8 mouse cellular contexts compared by ENCODE assay signal in genomic region chr5:111418202-111419120, GRCm38 (mm10). TPM values are rescaled to one million over a fixed set of nuclear protein-coding genes. Genes with fewer than 3 reads are reported as not detected.
A peak's percentile ranks its signal among the peaks of the same experiment; 100 is the strongest.
DNase-seq lines count a peak whose midpoint lies in the region; ATAC-seq and TF ChIP-seq lines count a peak whose summit lies in the region.

No protein-coding gene starts in this region.

- H3K4me3 ChIP-seq in lung, embryonic 16.5 days (ENCODE audit: low read length) = peak overlapping the region; percentile 80
- peak overlapping the region; percentile 93 for H3K4me3 ChIP-seq in embryonic facial prominence, embryonic 13.5 days
- peak overlapping the region; percentile 98 for H3K4me3 ChIP-seq in hindbrain, embryonic 11.5 days (ENCODE audit: low read depth, low read length)
- H3K4me3 ChIP-seq in liver, embryonic 14.5 days (ENCODE audit: insufficient read depth in 1 of 2, low read depth in 2 of 2, low read length in 2 of 2) = peak overlapping the region; percentile 24 to 51; a peak in 3 of 4 replicates
- H3K4me3 ChIP-seq in stomach, embryonic 14.5 days (ENCODE audit: low read depth, low read length) = peak overlapping the region; percentile 92

- WGBS in lung, embryonic 16.5 days = 2% methylated on average over 62 of the region's 63 CpGs
- 1% methylated on average over 63 of the region's 63 CpGs for WGBS in embryonic facial prominence, embryonic 13.5 days
- WGBS in hindbrain, embryonic 11.5 days = under 1% methylated on average over 63 of the region's 63 CpGs
- 4% methylated on average over 63 of the region's 63 CpGs for WGBS in liver, embryonic 14.5 days (ENCODE audit: insufficient replicate concordance)
- WGBS in stomach, embryonic 14.5 days = 3% methylated on average over 63 of the region's 63 CpGs

- no peak for TF ChIP-seq EP300 in liver, embryonic 14.5 days (IDR thresholded peaks at IDR 0.05; ENCODE audit: low read depth)

- H3K9me3 ChIP-seq in lung, embryonic 16.5 days (ENCODE audit: control insufficient read depth, low read length) = no peaks in the 10 kb centered on the region
- no peaks in the 10 kb centered on the region for H3K9me3 ChIP-seq in embryonic facial prominence, embryonic 13.5 days
- no peaks in the 10 kb centered on the region for H3K9me3 ChIP-seq in hindbrain, embryonic 11.5 days (ENCODE audit: control insufficient read depth, low read length)
- H3K9me3 ChIP-seq in liver, embryonic 14.5 days (ENCODE audit: control insufficient read depth, low read length) = no peaks in the 10 kb centered on the region
- no peaks in the 10 kb centered on the region for H3K9me3 ChIP-seq in stomach, embryonic 14.5 days (ENCODE audit: control insufficient read depth, low read depth, low read length)

- no peak for DNase-seq in lung, postnatal 14 days
- peak; percentile 70 for DNase-seq in hindbrain, embryonic 11.5 days (ENCODE audit: low spot score)
- no peak for DNase-seq in liver, embryonic 14.5 days (ENCODE audit: low read depth in 3 of 3, low spot score in 3 of 3)
- DNase-seq in spleen, postnatal 10 days (ENCODE audit: low spot score in 2 of 2) = no peak

- peaks cover 44% of the 10 kb centered on the region for H3K4me1 ChIP-seq in lung, embryonic 16.5 days (replicated peaks; ENCODE audit: control insufficient read depth, insufficient read depth, low read length)
- H3K4me1 ChIP-seq in embryonic facial prominence, embryonic 13.5 days = peaks cover 74% of the 10 kb centered on the region
- peaks cover 20% of the 10 kb centered on the region for H3K4me1 ChIP-seq in hindbrain, embryonic 11.5 days (replicated peaks; ENCODE audit: control insufficient read depth, insufficient read depth, low read length)
- no peaks in the 10 kb centered on the region for H3K4me1 ChIP-seq in liver, embryonic 14.5 days (replicated peaks; ENCODE audit: control insufficient read depth in 2 of 2, insufficient read depth in 2 of 2, low read length in 1 of 2)
- H3K4me1 ChIP-seq in stomach, embryonic 14.5 days (ENCODE audit: control insufficient read depth, insufficient read depth, low read length) = peaks cover 54% of the 10 kb centered on the region

- peaks cover 22% of the 10 kb centered on the region for H3K27me3 ChIP-seq in lung, embryonic 16.5 days (ENCODE audit: control insufficient read depth, insufficient read depth, low read depth, low read length)
- peaks cover 9% of the 10 kb centered on the region; the same call in 1 of the 2 replicates for H3K27me3 ChIP-seq in embryonic facial prominence, embryonic 13.5 days
- no peaks in the 10 kb centered on the region for H3K27me3 ChIP-seq in hindbrain, embryonic 11.5 days (ENCODE audit: control insufficient read depth, insufficient read depth, low read length)
- H3K27me3 ChIP-seq in liver, embryonic 14.5 days (ENCODE audit: control insufficient read depth, insufficient read depth, low read length) = peaks cover 68% of the 10 kb centered on the region
- H3K27me3 ChIP-seq in stomach, embryonic 14.5 days (ENCODE audit: control insufficient read depth, insufficient read depth, low read length) = no peaks in the 10 kb centered on the region

- H3K9ac ChIP-seq in lung, embryonic 16.5 days (ENCODE audit: low read length) = peak overlapping the region; percentile 87
- H3K9ac ChIP-seq in embryonic facial prominence, embryonic 13.5 days = peak overlapping the region; percentile 99
- peak overlapping the region; percentile 100 for H3K9ac ChIP-seq in hindbrain, embryonic 11.5 days (ENCODE audit: low read depth, low read length)
- no peak overlapping the region for H3K9ac ChIP-seq in liver, embryonic 14.5 days (replicated peaks)
- peak overlapping the region; percentile 91 for H3K9ac ChIP-seq in stomach, embryonic 14.5 days (replicated peaks; ENCODE audit: low read depth, low read length)

- H3K27ac ChIP-seq in lung, embryonic 16.5 days (ENCODE audit: low read length) = no peak overlapping the region
- H3K27ac ChIP-seq in embryonic facial prominence, embryonic 13.5 days = peak overlapping the region; percentile 95
- H3K27ac ChIP-seq in hindbrain, embryonic 11.5 days (ENCODE audit: low read depth, low read length) = peak overlapping the region; percentile 99
- H3K27ac ChIP-seq in liver, embryonic 14.5 days = no peak overlapping the region
- 0 out of 2 replicates have a peak overlapping the region, but pooled peaks have one; percentile 21 for H3K27ac ChIP-seq in stomach, embryonic 14.5 days (ENCODE audit: low read length)

- H3K4me2 ChIP-seq in lung, embryonic 16.5 days (ENCODE audit: low read depth, low read length) = peak overlapping the region; percentile 100
- H3K4me2 ChIP-seq in embryonic facial prominence, embryonic 13.5 days = peak overlapping the region; percentile 97
- H3K4me2 ChIP-seq in hindbrain, embryonic 11.5 days (replicated peaks; ENCODE audit: low read depth, low read length) = peak overlapping the region; percentile 98
- peak overlapping the region; percentile 60 for H3K4me2 ChIP-seq in liver, embryonic 14.5 days (ENCODE audit: low read depth)
- H3K4me2 ChIP-seq in stomach, embryonic 14.5 days (replicated peaks; ENCODE audit: low read depth, low read length) = peak overlapping the region; percentile 92

- H3K36me3 ChIP-seq in lung, embryonic 16.5 days (ENCODE audit: control insufficient read depth, insufficient read depth, low read length) = no peaks in the 10 kb centered on the region
- H3K36me3 ChIP-seq in embryonic facial prominence, embryonic 13.5 days = peaks cover 39% of the 10 kb centered on the region
- H3K36me3 ChIP-seq in hindbrain, embryonic 11.5 days (ENCODE audit: control insufficient read depth, insufficient read depth, low read length) = peaks cover 6% of the 10 kb centered on the region
- no peaks in the 10 kb centered on the region for H3K36me3 ChIP-seq in liver, embryonic 14.5 days (replicated peaks; ENCODE audit: control insufficient read depth, insufficient read depth, low read depth)
- peaks cover 22% of the 10 kb centered on the region; the same call in 1 of the 2 replicates for H3K36me3 ChIP-seq in stomach, embryonic 14.5 days (ENCODE audit: control insufficient read depth, insufficient read depth, low read length)

- ATAC-seq in lung, embryonic 16.5 days (ENCODE audit: low read depth) = no peak
- no peak for ATAC-seq in embryonic facial prominence, embryonic 13.5 days (ENCODE audit: insufficient number of reproducible peaks, insufficient read depth, low FRiP score, low TSS enrichment, low read depth)
- ATAC-seq in hindbrain, embryonic 11.5 days (ENCODE audit: low FRiP score) = no peak
- ATAC-seq in liver, embryonic 14.5 days (ENCODE audit: insufficient read depth) = no peak
- no peak for ATAC-seq in stomach, embryonic 14.5 days (ENCODE audit: insufficient number of reproducible peaks, insufficient read depth, low FRiP score, low read depth)
- no peak for ATAC-seq in erythroid progenitor cell, adult 5-6 weeks (replicated peaks; ENCODE audit: low FRiP score, poor library complexity, severe bottlenecking)

- TF ChIP-seq CTCF in liver, embryonic 14.5 days (IDR thresholded peaks at IDR 0.05; ENCODE audit: low read depth) = no peak

RNA-seq across cellular contexts. Expression of gene Mn1, which starts 1.3 kb away (rescaled TPM):
- polyA plus RNA-seq in lung, embryonic 16.5 days (2015; fragmentation: Nextera tagmentation; extraction: Ambion mirVana) = 6.8 and 7.8 TPM in 2 replicates
- polyA plus RNA-seq in embryonic facial prominence, embryonic 13.5 days (2015; fragmentation: Nextera tagmentation; extraction: Ambion mirVana) = 46.6 and 51.3 TPM in 2 replicates
- polyA plus RNA-seq in hindbrain, embryonic 11.5 days (2014; fragmentation: Nextera tagmentation; extraction: Ambion mirVana) = 41.9 and 42.5 TPM in 2 replicates
- 0.44 and 0.52 TPM in 2 replicates for polyA plus RNA-seq in liver, embryonic 14.5 days (2012; rRNA removed)
- polyA plus RNA-seq in liver, embryonic 14.5 days (2014; fragmentation: Nextera tagmentation; extraction: Ambion mirVana) = 0.81 and 0.99 TPM in 2 replicates
- polyA plus RNA-seq in stomach, embryonic 14.5 days (2014; fragmentation: Nextera tagmentation; extraction: Ambion mirVana) = 17.0 and 18.1 TPM in 2 replicates
- total RNA-seq in erythroid progenitor cell, adult 5-6 weeks (2015; ENCODE audit: low replicate concordance) = 0.36 TPM in 1 of 2 replicates, not detected in the other
- total RNA-seq in erythroid progenitor cell, adult 5-6 weeks (2017; ENCODE audit: low replicate concordance) = 0.13 TPM in 1 of 2 replicates, not detected in the other

Comparison
In these comparisons a context has a peak if more than half of its experiments do, and no peak if none do; other contexts are left out.
1. H3K27ac ChIP-seq: peak in embryonic facial prominence, embryonic 13.5 days (single experiment), hindbrain, embryonic 11.5 days (single experiment) and stomach, embryonic 14.5 days (single experiment); none in lung, embryonic 16.5 days (single experiment) and liver, embryonic 14.5 days (single experiment).
2. H3K4me3 ChIP-seq: peak in every context shown above with its lines; median percentile 98 in hindbrain, embryonic 11.5 days; 93 in embryonic facial prominence, embryonic 13.5 days; 92 in stomach, embryonic 14.5 days; 80 in lung, embryonic 16.5 days; 38 in liver, embryonic 14.5 days.
3. Peak in every context shown above with its lines, with median percentiles within 50 percentile points of each other: H3K4me2 ChIP-seq.